Mouse (Mus musculus) right cerebral cortex, adult 2 months (tissue): ENCODE data around the gene Ppbp.

Experiments used
- DNase-seq, 2 experiments: peaks; one replicate each; pipeline ENCODE4 v3.0.0; 2021 to 2022; ENCODE audit warnings: low spot score in 2 of 2

Gene Ppbp

DNA sequence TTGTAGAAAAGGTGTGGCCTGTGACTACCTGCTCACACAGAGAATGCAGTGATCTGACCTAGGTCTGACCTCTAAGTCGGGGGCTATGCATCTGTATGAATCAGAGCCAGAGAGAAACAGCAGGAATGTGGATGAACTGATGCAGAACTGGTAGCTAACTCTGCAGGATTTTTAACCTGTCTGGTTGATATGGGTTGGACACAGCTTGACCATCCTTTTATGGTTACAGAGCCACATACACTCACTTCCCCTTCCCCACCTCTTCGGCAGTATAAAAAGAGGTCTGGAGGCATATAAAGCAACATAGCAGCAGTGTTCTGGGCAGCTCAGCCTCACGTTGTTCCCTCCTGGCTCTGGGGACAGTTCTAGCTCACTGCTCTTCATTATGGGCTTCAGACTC lies at the start of gene Ppbp:
Gene Ppbp, plus strand, starts transcription at position 301 of the 400 bp plus-strand sequence.
- DNase-seq, result no peak

DNA sequence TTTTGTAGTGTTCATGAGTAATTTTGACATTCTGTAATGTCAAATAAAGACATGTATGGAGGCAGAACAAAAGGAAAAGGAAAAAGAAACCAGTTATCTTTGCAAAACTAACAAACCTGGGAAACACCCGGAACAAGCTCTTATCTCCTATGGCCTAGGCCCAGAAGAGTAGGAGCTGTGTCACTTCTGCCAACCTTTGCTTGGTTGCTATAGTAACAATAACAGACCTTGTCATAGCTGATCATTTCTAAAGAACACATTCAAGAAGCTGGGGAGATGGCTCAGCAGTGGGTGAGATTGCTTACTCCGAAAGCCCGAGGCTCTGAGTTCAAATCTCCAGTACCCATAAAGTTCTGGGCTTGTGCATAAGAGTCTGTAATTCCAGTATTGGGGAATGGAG lies 45.7 kb upstream of the Ppbp start:
- DNase-seq, result no peak

DNA sequence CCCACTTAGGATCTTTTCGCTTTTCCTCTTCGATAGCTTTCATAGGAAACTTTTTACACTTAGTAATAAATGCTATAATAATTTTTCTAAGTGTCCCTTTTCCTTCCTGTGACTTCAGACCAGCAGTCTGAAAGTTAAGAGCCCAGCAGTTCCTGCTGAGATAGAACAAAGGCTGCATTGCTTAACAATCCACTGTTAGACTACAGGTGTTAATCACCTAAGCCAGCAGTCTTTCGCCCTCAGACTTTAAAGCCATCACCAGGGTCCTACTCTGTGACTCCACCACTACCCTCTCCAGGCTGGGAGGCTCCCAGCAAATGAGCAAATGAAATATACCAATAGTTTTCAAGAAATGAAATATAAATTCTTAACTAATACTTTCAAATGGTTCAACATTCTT lies 40.1 kb upstream of the Ppbp start:
- DNase-seq, result no peak

DNA sequence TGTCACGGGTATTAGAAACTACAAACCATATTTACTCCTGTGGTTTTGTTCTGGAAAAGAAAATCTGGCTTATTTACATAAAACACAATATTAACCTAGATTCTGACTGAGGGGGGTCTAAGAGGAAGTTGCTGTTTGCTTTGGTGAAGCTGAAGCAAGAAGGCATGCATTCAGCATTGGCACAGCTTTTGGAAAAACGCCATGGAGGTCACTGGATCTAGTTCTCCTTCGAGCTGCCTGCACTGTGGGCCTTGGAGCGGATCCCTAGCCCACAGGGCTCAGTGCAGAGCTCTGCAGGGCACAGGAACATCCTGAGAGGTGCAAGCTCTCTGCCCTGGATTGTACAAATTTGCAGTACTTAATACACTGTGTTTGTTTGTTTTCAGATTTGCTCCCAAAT lies 36.8 kb upstream of the Ppbp start:
- DNase-seq, result no peak

DNA sequence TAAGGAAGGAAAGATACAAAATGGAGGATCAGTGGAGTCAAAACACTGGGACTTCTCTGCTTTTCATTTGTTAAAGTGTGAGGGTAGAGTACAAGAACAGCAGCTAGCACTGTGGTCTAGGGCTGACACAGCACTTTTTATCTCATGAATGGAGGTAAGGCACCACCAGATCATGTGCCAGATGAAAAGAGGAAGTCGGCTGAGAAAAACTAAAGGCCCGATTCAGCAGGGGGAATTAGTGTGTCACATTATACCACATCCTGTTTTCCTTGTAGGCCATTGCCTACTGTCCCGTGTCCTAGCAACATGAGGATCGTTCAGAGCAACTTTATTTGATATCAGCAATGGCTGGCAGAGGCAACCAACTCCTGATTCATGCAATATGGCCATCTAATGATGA lies 26.3 kb upstream of the Ppbp start:
- no peak for DNase-seq

DNA sequence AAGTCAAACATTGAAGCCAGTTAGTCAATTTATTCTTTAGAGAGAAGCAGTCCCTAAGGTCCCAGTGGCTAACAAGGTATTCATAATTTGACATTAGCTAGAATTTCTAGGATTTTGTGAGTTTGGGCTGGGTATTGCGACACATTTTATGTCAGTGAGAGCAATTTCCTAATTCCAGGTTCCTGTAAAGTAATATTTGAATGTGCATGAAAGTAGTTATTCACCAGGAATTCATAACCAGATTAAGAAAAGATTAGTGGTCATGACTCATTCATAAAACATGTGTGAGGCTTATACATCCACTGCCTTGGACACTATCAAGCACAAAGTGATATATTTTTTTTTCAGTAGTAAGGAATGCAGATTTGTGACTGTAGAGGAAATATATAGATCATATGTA lies 14.4 kb upstream of the Ppbp start:
- DNase-seq, result no peak

DNA sequence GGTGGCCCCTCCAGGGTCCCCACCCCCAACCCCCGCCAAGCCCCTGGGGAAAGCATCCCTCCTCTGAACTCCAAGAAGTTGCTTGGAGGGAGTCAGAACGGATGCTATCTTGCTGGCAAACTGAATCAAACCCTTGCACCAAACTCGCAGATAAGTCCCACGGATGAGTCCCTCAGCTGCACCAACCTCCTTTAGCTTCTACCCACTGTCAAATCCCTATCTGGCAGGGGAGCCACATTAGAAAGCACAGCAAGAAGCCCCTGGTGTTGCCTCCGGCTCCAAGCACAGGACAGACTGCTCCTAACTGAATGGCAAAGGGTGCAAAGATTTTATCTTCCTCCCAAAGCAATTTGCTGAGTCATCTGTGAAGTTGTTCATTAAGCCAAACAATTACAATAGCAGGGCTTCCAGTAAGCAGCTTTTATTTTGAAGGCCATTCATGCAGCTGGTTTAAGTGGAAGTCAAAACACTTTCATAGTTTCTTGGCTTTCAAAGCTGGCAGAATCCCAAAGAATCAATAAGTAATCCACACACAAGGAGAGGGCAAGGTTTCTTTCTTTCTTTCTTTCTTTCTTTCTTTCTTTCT lies 10.2 kb upstream of the Ppbp start:
- no peak for DNase-seq

DNA sequence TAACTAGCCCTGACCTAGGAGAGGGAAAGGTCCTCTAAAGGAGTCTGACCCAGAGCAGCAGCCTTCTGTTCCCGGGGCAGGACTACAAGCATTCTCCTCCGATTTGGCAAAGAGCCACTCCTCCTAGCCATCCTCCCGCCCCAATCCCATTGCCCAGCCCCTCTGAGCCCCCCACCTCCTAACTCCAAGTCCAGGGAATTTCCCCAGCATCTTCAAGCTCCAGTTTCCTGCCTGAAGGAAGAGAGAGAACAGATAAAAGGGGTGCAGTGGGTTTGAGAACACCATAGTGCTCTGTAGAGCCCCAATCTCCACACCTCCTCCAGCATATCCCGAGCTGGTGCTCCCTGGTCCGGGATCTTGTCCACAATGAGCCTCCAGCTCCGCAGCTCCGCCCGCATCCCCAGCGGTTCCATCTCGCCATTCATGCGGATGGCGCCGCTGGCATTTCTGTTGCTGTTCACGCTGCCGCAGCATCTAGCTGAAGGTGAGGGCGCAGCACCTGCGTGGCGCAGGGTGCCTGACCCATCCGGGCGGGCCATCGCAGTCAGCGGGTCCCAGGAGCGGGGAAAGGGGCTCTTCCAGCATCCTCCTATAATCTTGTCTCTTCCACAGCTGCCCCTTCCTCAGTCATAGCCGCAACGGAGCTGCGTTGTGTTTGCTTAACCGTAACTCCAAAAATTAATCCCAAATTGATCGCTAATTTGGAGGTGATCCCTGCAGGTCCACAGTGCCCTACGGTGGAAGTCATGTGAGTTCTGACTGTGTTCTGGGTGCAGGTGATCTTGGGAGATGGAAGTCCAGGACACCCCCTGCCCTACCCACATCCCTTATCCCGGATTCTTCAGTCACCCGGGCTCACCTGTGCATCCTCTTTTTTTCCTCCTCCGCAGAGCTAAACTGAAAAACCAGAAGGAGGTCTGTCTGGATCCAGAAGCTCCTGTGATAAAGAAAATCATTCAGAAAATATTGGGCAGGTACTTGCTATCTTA lies 8.9 kb upstream of the Ppbp start, which contains the start of gene Cxcl5:
Gene Cxcl5, plus strand, starts transcription at position 284 of the 989 bp plus-strand sequence.
- DNase-seq, result peak; percentile 20 to 37

DNA sequence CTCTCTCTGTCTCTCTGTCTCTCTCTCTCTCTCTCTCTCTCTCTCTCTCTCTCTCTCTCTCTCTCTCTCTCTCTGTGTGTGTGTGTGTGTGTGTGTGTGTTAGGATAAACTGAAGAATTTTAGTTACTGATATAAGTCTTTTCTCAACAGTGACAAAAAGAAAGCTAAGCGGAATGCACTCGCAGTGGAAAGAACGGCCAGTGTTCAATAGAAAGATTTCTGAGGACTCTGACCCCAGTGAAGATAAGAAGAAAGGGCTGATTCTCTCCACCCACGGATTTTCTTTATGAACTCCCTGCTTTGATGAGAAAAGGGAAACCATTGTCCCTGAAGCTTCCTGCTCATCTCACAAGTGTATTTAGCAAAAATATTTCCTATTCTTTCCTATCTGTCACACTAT lies 8.0 kb upstream of the Ppbp start:
- no peak for DNase-seq

DNA sequence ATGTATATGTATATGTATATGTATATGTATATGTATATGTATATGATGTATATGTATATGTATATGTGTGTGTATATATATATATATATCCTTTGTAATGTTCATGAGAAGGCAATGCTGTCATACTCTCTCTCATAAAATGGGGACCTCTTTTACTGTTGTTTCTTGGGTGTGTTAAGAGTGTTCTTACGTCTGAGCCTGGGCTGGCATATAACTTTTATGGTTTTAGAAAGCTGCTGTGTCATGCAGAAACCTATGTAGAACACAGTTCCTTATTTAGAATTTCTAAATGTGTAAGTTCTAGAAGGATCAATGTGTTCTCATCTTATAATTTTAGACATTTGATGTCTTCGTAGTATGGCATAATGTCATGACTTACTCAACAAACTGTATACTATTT lies 7.5 kb upstream of the Ppbp start:
- DNase-seq, result no peak

DNA sequence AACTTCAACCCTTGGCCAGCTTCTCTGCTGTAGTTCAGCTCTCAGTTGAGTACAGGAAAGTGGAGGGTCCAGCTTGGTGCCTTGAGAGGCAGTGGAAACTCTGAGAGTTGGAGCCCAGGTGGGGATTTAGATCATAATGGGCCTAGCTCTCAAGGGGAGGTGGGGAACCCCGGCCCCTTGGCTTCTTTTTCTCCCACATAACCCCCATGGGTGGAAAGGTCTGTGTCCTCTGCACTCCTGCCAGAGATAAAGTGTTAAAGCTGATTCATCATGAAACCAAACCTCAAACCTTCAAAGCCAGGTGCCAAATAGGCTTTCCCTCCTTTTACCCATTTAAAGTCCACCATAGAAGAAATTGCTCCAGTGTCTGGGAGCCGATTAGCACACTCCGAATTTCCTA lies 6.5 kb upstream of the Ppbp start:
- no peak for DNase-seq

DNA sequence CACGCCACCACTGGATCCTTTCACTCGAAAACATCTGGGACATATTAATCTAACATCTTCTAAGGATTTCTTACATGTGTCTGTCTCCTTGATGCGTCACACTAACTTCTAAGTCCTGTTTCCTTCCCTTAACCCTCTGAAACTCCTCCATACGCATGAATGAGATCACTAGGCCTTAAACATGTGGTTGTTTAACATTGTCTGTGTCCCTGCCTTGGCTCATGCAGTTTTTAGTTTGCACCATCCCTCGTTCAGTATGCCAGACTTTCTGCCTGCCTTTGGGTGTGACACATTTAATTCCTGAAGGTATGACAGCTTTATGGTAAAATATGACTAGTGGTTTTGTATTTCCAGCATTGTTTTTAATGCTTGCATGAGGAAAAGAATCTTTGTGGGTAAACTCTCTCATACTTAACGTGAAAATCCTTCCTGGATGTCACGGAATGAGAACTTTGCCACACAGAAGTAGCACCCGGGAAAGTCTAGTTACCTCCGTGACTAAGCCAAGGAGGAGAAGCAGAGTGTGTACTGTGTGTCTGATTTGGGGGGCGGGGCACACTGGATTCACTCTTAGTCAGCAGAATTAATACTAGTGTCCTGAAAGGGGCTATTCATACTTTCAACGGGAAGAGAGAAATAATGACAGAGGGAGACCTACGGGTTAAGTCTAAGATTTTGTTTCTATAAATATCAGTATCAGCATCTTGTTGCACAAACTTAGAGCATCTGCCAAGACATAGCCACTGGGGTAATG lies 4.2 kb upstream of the Ppbp start:
- DNase-seq, result no peak

DNA sequence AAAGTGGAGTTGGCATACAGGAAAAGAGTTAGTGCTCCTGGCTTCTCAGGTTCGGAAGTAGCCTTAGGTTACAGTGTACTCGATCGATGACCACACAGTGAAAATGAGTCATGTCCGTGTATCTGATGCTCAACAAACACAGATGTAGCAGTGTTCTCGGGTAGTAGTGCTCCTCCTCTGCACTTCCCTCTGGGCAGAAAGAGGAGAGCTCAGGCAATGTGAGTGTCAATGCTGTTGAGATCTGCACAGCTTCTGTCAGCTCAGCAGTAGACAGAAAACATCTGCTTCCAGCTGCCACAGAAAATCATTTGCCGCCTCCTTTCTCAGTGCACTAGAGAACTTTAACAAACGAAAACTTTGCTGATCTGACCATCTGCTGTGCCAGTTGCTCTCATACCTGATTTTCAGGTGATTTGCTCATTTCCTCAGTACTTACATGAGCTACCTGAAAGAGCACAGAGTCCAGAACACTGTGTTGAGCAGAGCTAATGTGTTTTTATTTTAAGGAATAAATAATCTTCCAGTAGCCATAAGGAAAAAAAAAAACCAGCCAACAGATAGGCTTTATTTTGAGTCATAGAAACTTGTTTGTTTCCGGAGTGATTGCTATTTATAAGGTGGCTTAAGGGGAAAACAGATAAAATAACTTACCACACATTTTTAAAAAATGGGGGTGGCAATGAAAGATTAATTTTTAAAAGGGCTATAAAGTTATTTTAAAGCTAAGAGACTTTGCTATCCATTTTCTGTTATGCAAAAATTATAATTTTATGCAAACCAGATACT lies 2.3 kb upstream of the Ppbp start:
- no peak for DNase-seq

DNA sequence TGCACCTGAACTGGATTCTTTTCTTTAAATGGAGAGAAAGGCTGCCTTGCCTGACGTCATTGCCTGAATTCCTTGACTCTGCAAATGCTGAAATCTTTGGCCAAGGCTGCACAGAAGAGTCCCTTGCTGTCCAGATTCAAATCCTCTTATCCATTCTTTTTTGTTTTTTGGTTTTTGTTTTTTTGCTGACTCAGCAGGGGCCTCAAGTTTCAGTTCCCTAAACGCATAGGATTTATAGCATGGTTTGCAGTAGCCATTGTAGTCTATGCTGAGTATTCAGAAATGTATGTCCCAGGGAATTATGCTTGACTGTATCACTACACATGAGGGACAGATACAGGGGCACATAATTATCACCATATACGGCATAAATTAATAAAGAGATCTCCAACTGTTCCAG lies 3.1 kb downstream of the Ppbp start:
- no peak for DNase-seq

DNA sequence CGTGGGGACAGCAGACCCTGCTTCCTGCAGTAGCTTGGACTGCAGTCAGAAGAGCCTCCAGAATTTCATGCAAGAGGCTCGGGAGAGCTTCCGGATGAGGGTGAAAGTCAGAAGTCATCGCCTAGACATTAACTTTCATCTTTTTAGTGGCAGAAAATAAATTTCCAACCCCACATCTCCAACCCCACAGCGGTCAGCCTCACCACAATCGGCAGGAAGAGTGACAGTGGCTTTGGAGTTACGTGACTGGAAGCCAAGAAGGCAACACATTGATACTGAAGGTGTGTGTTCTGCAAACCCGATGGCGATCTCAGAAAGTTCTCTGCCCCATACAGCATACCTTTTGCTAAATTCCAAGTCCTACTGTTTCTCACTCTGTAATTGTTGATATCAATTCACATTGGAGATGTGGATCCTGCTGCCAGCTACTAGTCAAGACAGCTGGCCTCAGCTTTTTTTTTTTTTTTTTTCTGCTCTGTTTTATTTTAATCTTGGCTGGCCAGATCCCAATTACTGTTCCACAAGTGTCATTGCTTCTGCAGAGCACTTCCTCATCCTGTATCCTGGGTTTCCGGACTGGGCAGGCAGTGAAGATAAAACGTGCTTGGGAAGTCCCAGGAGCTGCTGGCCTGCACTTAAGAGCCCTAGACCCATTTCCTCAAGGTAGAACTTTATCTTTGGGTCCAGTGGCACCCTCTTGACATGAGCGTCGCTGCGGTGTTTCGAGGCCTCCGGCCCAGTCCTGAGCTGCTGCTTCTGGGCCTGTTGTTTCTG lies 3.7 kb downstream of the Ppbp start, which contains the start of gene Pf4:
Gene Pf4, plus strand, starts transcription at position 556 of the 774 bp plus-strand sequence.
- no peak for DNase-seq

DNA sequence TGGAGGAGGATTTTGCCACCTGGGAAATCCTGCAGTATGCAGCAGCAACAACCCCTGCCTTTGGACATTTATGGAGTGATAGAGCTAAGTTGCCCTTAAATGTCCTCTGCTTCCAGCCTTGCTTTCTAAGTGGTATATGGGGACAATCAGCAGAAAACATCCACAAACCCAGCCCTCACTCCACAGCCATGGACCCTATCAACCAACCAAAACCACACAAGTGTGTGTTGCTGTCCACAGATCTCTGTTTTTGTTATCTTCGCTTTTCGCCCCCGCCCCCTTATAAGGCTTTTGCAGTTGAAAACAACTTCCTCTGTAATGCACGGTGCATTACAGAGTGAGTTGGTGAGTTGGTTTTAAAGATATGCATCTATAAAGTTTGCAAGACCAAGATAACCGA lies 7.2 kb downstream of the Ppbp start:
- DNase-seq, result no peak

DNA sequence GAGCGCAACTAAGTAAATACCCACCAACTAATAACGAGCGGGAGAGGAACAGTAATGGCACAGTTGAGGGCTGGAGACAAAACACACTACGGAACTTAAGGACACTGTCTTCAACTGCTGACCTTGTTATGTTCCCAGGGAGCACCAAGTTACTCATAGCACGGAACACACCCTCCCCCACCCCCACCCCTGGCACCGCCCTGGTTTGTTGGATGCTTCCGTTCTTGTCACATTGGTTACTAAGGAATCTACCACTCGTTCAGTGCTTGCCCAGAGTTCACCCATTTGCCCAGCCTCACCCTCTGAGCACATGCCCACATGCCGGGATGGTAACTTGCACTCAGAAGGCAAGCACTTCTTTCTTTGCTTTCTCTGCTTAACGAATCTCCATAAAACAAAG lies 9.3 kb downstream of the Ppbp start:
- DNase-seq, result no peak

DNA sequence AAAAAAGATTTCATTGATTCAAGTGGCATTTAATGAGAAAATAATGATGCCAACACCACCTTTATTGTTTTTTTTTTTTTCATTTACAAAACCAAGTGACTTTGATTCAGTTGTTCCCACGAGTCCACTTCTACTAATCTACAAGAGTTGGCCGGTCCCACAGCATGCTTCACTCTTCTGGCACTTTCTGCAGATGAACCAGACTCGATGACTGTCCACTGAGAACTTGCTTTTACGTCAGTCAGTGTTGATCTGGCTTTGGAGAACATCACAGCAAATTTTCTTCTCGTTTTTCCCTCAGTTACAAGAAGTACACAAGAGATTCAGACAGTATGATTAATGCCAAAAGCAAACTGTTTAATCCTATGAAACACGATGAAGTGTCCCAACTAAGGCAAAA lies 10.5 kb downstream of the Ppbp start:
- no peak for DNase-seq

DNA sequence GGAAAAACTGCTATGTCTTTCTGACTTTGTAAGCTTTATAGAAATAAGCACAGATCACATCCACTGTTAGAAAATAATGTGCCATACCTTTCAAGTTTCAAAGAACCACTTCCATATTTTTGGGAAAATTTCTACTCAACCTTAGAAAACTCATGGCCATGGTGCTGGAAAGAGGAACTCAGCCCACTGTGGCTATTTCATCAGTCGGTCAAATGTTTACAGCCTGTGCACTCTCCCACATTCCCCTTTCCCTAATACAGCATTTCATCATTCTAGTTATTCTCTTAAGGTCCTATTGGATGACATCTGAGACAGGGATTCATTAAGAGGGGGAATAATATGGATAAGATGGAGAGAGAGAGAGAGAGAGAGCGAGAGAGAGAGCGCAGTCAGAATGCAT lies 15.4 kb downstream of the Ppbp start:
- no peak for DNase-seq

DNA sequence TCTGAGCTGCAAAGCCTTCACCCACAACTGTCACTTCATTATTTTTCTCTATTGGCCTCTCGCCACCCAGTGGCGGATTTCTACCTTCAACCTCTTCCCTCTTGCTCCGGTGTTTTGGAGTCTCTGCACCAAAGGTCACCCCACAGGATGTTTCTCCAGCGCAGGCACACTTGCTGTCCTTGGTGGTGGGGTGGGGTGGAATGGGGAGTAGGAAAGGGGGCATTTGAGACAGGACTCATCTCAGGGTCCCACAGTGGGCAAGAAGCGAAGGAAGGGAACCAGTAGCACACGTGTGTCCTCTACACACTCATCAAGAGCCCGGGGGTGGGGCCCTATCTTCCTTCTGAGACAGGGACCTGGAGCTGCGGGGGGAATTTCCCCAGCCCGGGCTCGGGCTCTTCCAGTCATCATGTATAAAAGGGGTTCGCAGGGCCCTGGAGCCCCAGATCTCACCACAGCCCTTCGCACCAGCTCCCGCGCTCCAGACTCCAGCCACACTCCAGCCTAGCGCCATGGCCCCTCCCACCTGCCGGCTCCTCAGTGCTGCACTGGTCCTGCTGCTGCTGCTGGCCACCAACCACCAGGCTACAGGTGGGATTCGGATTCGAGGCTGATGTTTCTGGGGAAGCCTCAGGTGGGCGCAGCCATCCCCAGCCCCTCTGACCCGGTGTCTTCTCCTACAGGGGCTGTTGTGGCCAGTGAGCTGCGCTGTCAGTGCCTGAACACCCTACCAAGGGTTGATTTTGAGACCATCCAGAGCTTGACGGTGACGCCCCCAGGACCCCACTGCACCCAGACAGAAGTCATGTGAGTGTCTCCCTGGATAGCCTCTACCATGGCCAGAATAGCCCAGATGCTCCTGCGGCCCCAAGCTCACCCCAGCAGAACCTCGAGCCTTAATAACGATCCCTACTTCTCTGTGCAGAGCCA lies 17.6 kb downstream of the Ppbp start, which contains the start of gene Cxcl3:
Gene Cxcl3, plus strand, starts transcription at position 445 of the 930 bp plus-strand sequence.
- no peak for DNase-seq
